Mouse (Mus musculus) kidney, postnatal 0 days (tissue): ENCODE measurements around the gene Scube2. TPM values are rescaled to one million over a fixed set of nuclear protein-coding genes. Genes with fewer than 3 reads are reported as not detected.

ENCODE experiments used
- ATAC-seq: fragments of 200-750 bp; cut with Nextera tagmentation; replicated peaks from 2 replicates; pipeline ENCODE4 v1.8.0; 2017; ENCODE audit warnings: low read depth, moderate number of reproducible peaks, moderate TSS enrichment, moderate library complexity; ENCODE audit not compliant: low FRiP score
- DNase-seq: peaks from one replicate; pipeline ENCODE4 v3.0.0-alpha.2; 2016; ENCODE audit warnings: low spot score
- H3K27ac ChIP-seq: fragments of 300-500 bp; sonication (generic); 2 replicates; pipeline ENCODE4 v1.5.1; 2014; ENCODE audit warnings: mild to moderate bottlenecking
- H3K27me3 ChIP-seq: fragments of 300-500 bp; sonication (generic); 2 replicates; pipeline ENCODE4 v1.6.1; 2014; ENCODE audit warnings: low read length, mixed read lengths; ENCODE audit not compliant: insufficient read depth
- H3K36me3 ChIP-seq: fragments of 300-500 bp; sonication (generic); 2 replicates; pipeline ENCODE4 v1.6.1; 2014; ENCODE audit warnings: low read length, mixed read lengths; ENCODE audit not compliant: insufficient read depth
- H3K4me1 ChIP-seq: fragments of 300-500 bp; sonication (generic); replicated peaks from 2 replicates; pipeline ENCODE4 v1.6.1; 2014; ENCODE audit warnings: antibody characterized with exemption, low read length, mixed read lengths; ENCODE audit not compliant: insufficient read depth
- H3K4me2 ChIP-seq: fragments of 300-500 bp; sonication (generic); 2 replicates; pipeline ENCODE4 v1.6.1; 2014; ENCODE audit warnings: mild to moderate bottlenecking, low read length, moderate library complexity, mixed read lengths
- H3K4me3 ChIP-seq: fragments of 300-500 bp; sonication (generic); replicated peaks from 2 replicates; pipeline ENCODE4 v1.5.1; 2014; ENCODE audit warnings: low read depth, low read length
- H3K9ac ChIP-seq: fragments of 300-500 bp; sonication (generic); 2 replicates; pipeline ENCODE4 v1.6.1; 2014; ENCODE audit warnings: low read depth, low read length
- H3K9me3 ChIP-seq: fragments of 300-500 bp; sonication (generic); replicated peaks from 2 replicates; pipeline ENCODE4 v1.6.1; 2016; ENCODE audit warnings: low read length, inconsistent platforms, mixed read lengths
- CTCF ChIP-seq: IDR thresholded peaks from 2 replicates; pipeline ENCODE4 v1.5.1; 2016; ENCODE audit warnings: antibody characterized with exemption, low read depth, mild to moderate bottlenecking, moderate library complexity
- WGBS: fragments of 180-500 bp; shearing (Covaris S2); extraction: QIAGEN DNeasy Blood & Tissue Kit; methylation state at CpG from one replicate; pipeline ENCODE4 v1.1.7; 2014; 5-methylcytosine and 5-hydroxymethylcytosine counted together
- polyA plus RNA-seq: library from polyadenylated mRNA; unstranded; fragments of >200 nt; fragmentation: Nextera tagmentation; extraction: Ambion mirVana; gene quantifications from 2 replicates; pipeline ENCODE4 v1.2.1, GENCODE M21; 2015

Scube2 gene
- polyA plus RNA-seq, 1 experiment from 2014 or later: 2.0 TPM

GRCm38 (mm10) chr7:109860162-109860561, 5.3 kb downstream of the Scube2 start:
- H3K9me3 ChIP-seq: no peaks in the 10 kb centered on the region
- no peaks in the 10 kb centered on the region for H3K4me1 ChIP-seq
- H3K9ac ChIP-seq: no peak overlapping the region
- no peaks in the 10 kb centered on the region for H3K36me3 ChIP-seq
- no peaks in the 10 kb centered on the region for H3K27me3 ChIP-seq
- no peak overlapping the region for H3K4me3 ChIP-seq
- no peak overlapping the region for H3K4me2 ChIP-seq
- DNase-seq (peak; percentile 17), ATAC-seq (peak; percentile 74; the same call in 1 of the 2 replicates)
- TF ChIP-seq CTCF: no peak
- no peak overlapping the region for H3K27ac ChIP-seq
- WGBS: 63% methylated on average over 7 of the region's 7 CpGs

- Histone ChIP-seq H3K9me3 (no peaks in the 10 kb centered on the region), H3K4me3 (no peak overlapping the region), H3K4me1 (no peaks in the 10 kb centered on the region), H3K36me3 (no peaks in the 10 kb centered on the region), H3K4me2 (no peak overlapping the region), H3K9ac (no peak overlapping the region), H3K27me3 (no peaks in the 10 kb centered on the region), H3K27ac (no peak overlapping the region)
- no peak for TF ChIP-seq CTCF
- DNase-seq: no peak
- ATAC-seq: no peak
- WGBS: 63% methylated on average over 6 of the region's 6 CpGs
These were observed 6.1 kb downstream of the Scube2 start for GRCm38 (mm10) chr7:109859354-109859753.

- Histone ChIP-seq H3K4me2 (no peak overlapping the region), H3K9ac (no peak overlapping the region), H3K36me3 (no peaks in the 10 kb centered on the region), H3K27ac (no peak overlapping the region), H3K27me3 (no peaks in the 10 kb centered on the region), H3K4me1 (no peaks in the 10 kb centered on the region), H3K4me3 (no peak overlapping the region), H3K9me3 (no peaks in the 10 kb centered on the region)
- no peak for ATAC-seq
- TF ChIP-seq CTCF: no peak
- DNase-seq: peak; percentile 21
- WGBS: 32% methylated on average over 7 of the region's 7 CpGs
These were observed 12.7 kb downstream of the Scube2 start for GRCm38 (mm10) chr7:109852752-109853212.

DNA sequence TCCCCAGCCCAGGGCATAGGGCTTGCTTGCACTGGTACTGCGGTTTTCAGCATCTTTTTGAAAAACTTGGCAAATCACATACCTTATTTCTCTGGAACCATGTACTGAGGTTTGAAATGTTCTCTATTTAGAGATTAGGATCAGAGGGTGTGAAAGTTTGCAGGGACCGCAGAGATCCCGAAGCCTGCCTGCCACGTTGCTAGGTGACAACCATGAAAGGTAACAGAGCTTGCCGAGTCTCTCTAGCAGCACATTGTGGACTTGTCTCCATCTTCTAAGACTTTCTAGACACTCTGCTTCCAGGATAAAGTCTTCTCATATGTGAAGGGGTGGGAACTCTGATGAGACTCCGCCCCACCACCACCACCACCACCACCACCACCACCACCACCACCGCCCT, 13.5 kb downstream of the Scube2 start:
- Histone ChIP-seq H3K9me3 (no peaks in the 10 kb centered on the region), H3K36me3 (no peaks in the 10 kb centered on the region), H3K9ac (no peak overlapping the region), H3K4me3 (no peak overlapping the region), H3K27me3 (no peaks in the 10 kb centered on the region), H3K27ac (no peak overlapping the region), H3K4me1 (no peaks in the 10 kb centered on the region), H3K4me2 (no peak overlapping the region)
- WGBS: 84% methylated on average over 7 of the region's 7 CpGs
- ATAC-seq (no peak), DNase-seq (no peak)
- no peak for TF ChIP-seq CTCF

DNA sequence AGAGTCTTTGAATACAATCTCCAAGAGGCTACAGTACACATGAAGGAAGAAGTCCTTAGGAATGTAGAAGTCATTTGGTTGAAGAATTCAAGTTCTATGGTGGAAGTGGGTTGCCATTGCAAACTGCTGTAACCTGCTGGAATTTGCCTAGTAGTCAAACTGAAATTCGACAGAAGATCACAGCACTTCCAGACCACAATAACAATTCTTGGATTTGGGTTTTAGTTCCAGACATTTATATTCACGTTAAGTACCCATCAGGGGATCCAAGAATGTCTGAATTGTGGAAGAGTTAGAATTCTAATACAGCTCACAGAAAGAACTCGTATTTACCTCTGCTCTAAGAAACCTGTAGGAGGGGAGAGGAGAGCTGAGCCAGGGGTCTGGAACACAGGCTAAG, 14.9 kb downstream of the Scube2 start:
- TF ChIP-seq CTCF: no peak
- Histone ChIP-seq H3K4me1 (no peaks in the 10 kb centered on the region), H3K4me3 (no peak overlapping the region), H3K9ac (no peak overlapping the region), H3K27me3 (no peaks in the 10 kb centered on the region), H3K4me2 (no peak overlapping the region), H3K9me3 (no peaks in the 10 kb centered on the region), H3K36me3 (no peaks in the 10 kb centered on the region), H3K27ac (no peak overlapping the region)
- 73% methylated on average over 3 of the region's 3 CpGs for WGBS
- no peak for DNase-seq
- ATAC-seq: no peak

GRCm38 (mm10) chr7:109849750-109850434, 15.6 kb downstream of the Scube2 start:
- H3K4me3 ChIP-seq: no peak overlapping the region
- no peaks in the 10 kb centered on the region for H3K9me3 ChIP-seq
- no peak for DNase-seq
- no peak overlapping the region for H3K4me2 ChIP-seq
- H3K27me3 ChIP-seq: no peaks in the 10 kb centered on the region
- 62% methylated on average over 8 of the region's 8 CpGs for WGBS
- TF ChIP-seq CTCF: no peak
- H3K9ac ChIP-seq: no peak overlapping the region
- ATAC-seq: no peak
- H3K4me1 ChIP-seq: no peaks in the 10 kb centered on the region
- no peak overlapping the region for H3K27ac ChIP-seq
- H3K36me3 ChIP-seq: no peaks in the 10 kb centered on the region
